In the genomic region with DNA sequence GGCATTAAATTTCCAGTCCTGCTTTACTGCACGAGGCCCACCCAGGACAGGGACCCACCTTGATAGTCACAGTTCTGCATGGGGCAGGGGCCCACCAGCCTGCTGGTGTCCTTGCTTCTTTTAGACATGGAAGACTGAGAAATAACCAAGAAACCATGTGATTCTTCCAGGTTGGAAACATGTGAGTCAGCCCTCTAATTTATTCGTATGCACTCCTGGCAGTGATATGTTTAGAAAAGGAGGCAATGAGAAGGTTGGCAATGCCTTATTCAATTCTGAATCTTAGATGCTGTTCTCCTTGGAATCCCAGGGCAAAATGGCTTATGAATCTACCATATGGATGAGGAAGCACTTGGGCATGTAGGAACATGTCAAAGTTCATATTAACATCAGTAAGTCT, we compare ENCODE assay signal across 24 mouse cellular contexts.
DNase-seq lines count a peak whose midpoint lies in the region; ATAC-seq lines count a peak whose summit lies in the region.
"Had no signal": no experiment of that assay in that cellular context is flagged by ENCODE, and none has a peak within 500 bp of the region (broad histone marks: within the 10 kb centered on the region; RNA-seq: fewer than 3 reads in every experiment).

No protein-coding gene starts in this region.

- H3K4me3 ChIP-seq in heart, embryonic 10.5 days: no peak overlapping the region
- H3K4me3 ChIP-seq: forebrain, embryonic 10.5 days; forebrain, embryonic 13.5 days; gastrocnemius, adult 2 months; heart, embryonic 13.5 days; hindbrain, embryonic 10.5 days; hindbrain, embryonic 13.5 days had no signal

- no peaks in the 10 kb centered on the region; the same call in 1 of the 2 replicates for H3K27me3 ChIP-seq in heart, embryonic 10.5 days (ENCODE audit: insufficient read depth, poor library complexity, severe bottlenecking)
- H3K27me3 ChIP-seq: heart, embryonic 13.5 days had no signal

- ATAC-seq in frontal cortex, adult (ENCODE audit: low TSS enrichment): peak; percentile 93
- ATAC-seq: activated CD4-positive, CD25-positive, alpha-beta regulatory T cell, adult 4 months; forebrain, embryonic 13.5 days; forebrain, embryonic 16.5 days; hindbrain, embryonic 16.5 days had no signal

- no peak for DNase-seq in frontal cortex, postnatal 14 days (ENCODE audit: low spot score in 2 of 2)
- peak; percentile 36 for DNase-seq in heart, embryonic 10.5 days (ENCODE audit: low spot score)
- DNase-seq in heart, postnatal 4 days: no peak
- DNase-seq in right cerebral cortex, adult 18-20 months: peak; percentile 8
- DNase-seq in right cerebral cortex, postnatal 10 days (ENCODE audit: low spot score in 2 of 2): no peak
- DNase-seq in thymus, postnatal 0 days (ENCODE audit: low spot score): no peak
- DNase-seq: adrenal gland, adult 8-10 months; adrenal gland, postnatal 25 days; cerebellum, adult 18-20 months; cerebellum, adult 9-10 months; cerebellum, postnatal 14 days; gastrocnemius, adult 2 months; gastrocnemius, postnatal 14 days; heart, adult 18-20 months; heart, postnatal 14 days had no signal

- H3K9me3 ChIP-seq in heart, embryonic 10.5 days: no peaks in the 10 kb centered on the region
- H3K9me3 ChIP-seq: forebrain, embryonic 10.5 days; forebrain, embryonic 13.5 days; heart, embryonic 13.5 days; hindbrain, embryonic 10.5 days; hindbrain, embryonic 13.5 days had no signal

- H3K4me1 ChIP-seq in heart, embryonic 10.5 days: peaks cover 10% of the 10 kb centered on the region

- H3K36me3 ChIP-seq in heart, embryonic 10.5 days: no peaks in the 10 kb centered on the region
- H3K36me3 ChIP-seq: forebrain, embryonic 10.5 days; heart, embryonic 13.5 days; hindbrain, embryonic 10.5 days; hindbrain, embryonic 13.5 days had no signal

- H3K27ac ChIP-seq in heart, embryonic 10.5 days: no peak overlapping the region
- H3K27ac ChIP-seq: forebrain, embryonic 10.5 days; forebrain, embryonic 13.5 days; gastrocnemius, adult 2 months; heart, embryonic 13.5 days; hindbrain, embryonic 10.5 days; hindbrain, embryonic 13.5 days had no signal

- 84% methylated on average over 2 of the region's 2 CpGs for WGBS in heart, embryonic 10.5 days

Comparison
In these comparisons a context has a peak if more than half of its experiments do, and no peak if none do; other contexts are left out.
1. DNase-seq: peak in heart, embryonic 10.5 days (single experiment) and right cerebral cortex, adult 18-20 months (single experiment); none in frontal cortex, postnatal 14 days (0 of 2), heart, postnatal 4 days (single experiment), right cerebral cortex, postnatal 10 days (0 of 2) and thymus, postnatal 0 days (single experiment).